Mouse (Mus musculus) brain, embryonic 14.5 days (tissue): ENCODE results near the gene Lair1. TPM values are rescaled to one million over a fixed set of nuclear protein-coding genes. Genes with fewer than 3 reads are reported as not detected.
"Not testable (repeated sequence)": the region's sequence is repeated elsewhere in the genome, so short reads cannot be mapped to it uniquely, and the experiment has no call there.

Source experiments
- DNase-seq: peaks from one replicate; pipeline ENCODE4 v3.0.0-alpha.2; 2011; ENCODE audit warnings: low read depth
- CTCF ChIP-seq: fragments of 200-500 bp; IDR thresholded peaks from 2 replicates; pipeline ENCODE4 v1.5.1; 2012; ENCODE audit warnings: inconsistent platforms, mild to moderate bottlenecking, moderate library complexity, borderline replicate concordance; ENCODE audit not compliant: insufficient read depth, insufficient read length; ENCODE audit errors: extremely low read depth
- POLR2A ChIP-seq: fragments of 200-500 bp; IDR thresholded peaks from 2 replicates; pipeline ENCODE4 v1.6.1; 2012; ENCODE audit warnings: mild to moderate bottlenecking, inconsistent platforms, borderline replicate concordance; ENCODE audit not compliant: poor library complexity, insufficient read depth, insufficient read length, severe bottlenecking; ENCODE audit errors: extremely low read depth
- polyA plus RNA-seq: library from polyadenylated mRNA; depleted of rRNA; stranded (reverse); fragments of >200 nt; gene quantifications from 2 replicates; pipeline ENCODE4 v1.2.3, GENCODE M21; 2012; rRNA removed

Lair1 gene
- polyA plus RNA-seq, 1 experiment = 3.7 TPM

DNA sequence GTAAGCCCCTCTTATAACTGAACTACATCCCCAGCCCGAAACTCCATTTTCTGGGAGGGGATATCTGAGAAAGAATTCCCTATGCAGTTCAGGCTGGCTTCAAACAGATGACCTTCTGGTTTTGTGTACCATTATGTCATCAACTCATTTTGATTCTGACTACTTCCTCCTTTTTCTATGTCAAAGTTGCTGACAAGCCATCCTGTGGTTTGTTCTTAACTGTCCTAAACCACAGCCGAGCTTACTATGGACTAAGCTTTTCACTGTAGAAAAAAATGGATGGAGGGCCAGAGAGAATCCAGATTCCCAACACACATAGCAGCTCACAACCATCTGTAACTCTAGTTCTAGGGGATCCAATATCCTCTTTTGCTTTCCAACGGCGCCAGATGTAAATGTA lies 17.5 kb upstream of the Lair1 start:
- TF ChIP-seq POLR2A (no peak), CTCF (no peak)
- no peak for DNase-seq

DNA sequence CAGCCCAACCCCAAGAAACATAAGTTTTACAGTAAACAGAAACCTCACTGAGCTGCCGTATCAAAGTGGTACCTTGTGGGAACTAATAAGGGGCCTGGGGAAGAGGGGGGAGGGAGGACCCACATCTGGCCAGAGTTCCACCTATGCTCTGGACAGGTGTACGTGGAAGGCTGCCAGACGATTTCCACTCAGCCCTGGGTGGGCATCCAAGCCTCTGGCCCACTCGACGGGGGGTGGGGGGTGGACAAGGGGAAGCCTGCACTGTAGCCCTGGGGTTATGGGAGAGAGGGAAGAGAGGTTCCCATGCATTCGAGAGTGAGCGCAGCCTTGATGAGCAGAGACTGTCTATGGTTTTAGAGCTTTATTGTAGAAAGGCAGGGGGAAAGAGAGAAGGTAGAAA lies 16.5 kb upstream of the Lair1 start:
- no peak for TF ChIP-seq POLR2A
- no peak for TF ChIP-seq CTCF
- no peak for DNase-seq

DNA sequence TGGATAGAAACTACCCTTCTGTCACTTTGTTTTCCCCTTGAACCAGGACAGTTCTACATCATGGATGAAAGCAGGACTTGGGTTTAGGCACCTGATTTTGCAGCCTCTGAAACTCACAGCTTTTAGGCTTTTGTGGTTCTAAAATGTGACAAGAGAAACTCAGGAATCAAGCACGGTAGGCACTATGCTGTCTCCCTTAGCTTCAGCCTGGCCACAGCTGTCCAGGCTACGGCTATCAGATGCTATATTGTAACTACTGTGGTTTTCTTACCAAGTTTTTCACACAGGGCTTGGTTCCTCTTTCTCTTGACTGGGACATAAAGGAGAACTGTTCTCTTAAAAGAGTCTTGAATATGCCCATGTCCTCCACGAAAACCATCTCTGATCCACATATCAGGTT lies 10.1 kb upstream of the Lair1 start:
- DNase-seq = no peak
- TF ChIP-seq POLR2A = no peak
- TF ChIP-seq CTCF = no peak

DNA sequence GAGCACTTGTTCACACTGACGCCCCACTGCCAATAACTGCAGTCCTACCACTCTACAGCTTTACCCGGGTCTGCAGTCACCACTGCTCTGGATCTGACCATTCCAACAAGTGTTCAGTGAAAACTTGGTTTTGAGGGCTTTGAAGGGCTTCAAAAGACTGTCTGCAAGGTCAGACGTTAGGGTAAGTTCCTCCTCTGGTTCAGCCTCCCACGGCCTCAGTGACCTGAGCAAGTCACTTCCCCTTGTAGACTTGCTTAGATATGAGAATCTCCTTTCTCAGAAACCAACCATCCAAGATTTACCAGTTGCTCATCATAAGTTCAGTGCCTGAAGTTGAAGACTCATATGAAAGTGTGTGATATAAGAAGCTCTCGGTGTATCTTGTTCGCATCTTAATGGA lies 8.1 kb upstream of the Lair1 start:
- no peak for TF ChIP-seq POLR2A
- TF ChIP-seq CTCF = no peak
- no peak for DNase-seq

DNA sequence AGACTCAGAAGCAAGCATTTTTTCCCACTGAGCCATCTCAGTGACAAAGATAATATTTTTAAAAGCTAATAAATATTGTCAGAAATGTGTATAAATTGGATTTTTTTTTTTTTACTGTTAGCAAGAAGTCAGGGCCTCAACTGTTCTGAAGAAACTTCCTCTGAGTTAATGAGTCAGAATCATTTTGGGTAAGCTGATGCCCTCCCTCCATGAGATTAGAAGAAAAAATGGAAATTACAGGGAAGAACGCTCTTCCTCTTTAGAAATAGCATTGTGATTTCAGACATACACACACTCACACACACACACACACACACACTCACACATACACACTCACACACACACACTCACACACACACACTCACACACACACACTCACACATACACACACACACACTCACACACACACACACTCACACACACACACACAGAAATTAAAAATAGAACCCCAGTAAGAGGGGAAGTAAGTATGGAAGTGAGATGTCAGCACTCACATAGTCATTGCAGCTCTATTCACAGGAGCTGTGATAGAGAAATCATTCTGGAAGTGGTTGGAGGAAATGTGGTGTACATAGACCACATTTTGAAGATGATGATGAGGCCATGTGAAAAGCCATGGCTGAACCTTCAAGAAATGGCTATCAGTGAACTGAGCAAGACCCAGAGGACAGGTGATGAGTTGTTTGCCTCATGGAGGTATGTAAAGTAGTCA lies 866 bp upstream of the Lair1 start:
- DNase-seq = no peak
- TF ChIP-seq CTCF (no peak), POLR2A (no peak)

DNA sequence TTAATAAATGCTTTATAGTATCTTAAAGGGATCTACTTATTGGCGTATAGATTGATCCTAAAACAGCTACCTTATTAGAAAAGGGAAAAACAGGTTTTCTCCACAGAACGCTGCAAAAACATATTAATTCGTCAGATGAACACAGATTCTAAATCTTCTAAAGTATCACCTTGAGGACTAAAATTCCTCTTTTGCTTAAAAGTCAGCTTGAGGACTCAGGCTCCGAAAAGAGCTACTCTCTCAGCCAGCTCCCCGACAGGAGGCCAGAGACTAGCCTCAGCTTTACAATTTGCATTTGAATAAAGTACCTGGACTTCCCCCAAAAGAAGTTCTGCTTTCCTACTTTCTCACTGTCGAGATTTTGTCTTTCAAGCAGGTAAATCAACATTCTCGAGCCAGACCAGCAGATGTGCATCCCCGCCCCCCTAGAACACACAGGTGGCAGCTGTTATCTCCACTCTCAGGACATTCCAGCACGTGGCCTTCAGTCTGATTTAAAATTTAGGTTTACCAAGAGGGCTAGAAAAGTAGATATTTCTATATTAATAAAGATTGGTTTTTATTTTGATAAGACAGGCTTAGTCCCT lies 2.3 kb downstream of the Lair1 start:
- DNase-seq = not testable (repeated sequence)

DNA sequence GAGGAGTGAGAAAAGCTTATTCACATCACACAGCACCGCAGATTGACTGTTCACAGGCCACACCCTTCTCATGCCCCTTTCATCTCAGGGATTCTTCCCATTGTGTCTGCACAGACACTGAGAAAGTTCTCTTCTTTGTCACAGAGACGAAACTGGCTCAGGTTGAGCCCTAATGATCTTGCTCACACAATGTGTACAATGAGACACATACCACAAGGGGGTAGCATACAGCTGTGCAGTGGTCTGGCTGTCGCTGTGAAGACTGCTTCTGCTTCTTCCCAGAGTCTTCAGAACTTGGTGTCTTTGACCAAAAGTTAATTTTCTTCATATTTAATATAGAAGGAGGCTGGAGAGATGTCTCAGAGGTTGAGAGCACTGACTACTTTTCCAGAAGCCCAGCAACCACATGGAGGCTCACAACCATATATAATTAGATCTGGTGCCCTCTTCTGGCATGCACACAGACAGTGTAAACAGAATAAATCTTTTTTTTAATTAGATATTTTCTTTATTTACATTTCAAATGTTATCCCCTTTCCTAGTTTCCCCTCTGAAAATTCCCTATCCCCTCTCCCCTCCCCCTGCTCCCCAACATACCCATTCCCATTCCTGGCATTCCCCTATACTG lies 36.1 kb downstream of the Lair1 start:
- DNase-seq = peak; percentile 27
- TF ChIP-seq CTCF (peak; percentile 40; the same call in 1 of the 2 replicates), POLR2A (no peak)

DNA sequence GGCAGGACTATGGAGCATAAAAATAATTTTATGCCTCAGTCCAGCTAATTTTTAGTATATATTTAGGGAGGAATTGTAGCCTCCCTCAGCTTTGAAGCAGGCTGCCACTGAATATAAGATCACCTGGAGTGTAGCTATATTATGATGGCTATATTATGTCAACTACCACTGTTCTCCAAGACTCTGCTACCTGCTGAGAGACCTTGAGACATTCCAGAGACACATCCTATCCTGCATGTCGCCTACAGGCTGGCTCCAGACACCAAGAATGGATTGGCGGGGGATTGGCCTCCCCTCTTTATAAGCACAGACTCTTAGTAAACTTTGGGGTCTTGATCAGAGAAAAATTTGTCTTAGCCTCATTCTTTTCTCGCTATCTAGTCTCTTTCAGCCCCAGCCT lies 58.4 kb downstream of the Lair1 start:
- DNase-seq = not testable (repeated sequence)

DNA sequence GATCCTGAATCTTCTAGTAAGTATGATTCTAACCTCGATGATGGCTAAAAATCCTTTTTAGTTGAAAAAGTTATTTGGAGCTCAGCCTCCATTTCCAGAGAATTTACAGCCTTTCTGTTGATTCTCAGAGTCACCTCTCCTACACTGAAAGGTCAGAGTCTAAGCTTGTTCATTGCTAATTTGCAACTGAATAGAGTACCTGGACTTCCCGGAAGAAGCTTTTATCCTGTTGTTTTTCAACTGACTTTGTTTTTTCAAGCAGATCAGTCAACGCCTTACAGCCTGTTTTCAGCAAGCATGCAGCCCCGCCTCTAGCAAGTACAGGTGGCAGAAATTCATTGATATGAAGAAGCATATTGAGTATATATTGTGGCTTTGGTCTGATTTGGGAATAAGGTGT lies 59.0 kb downstream of the Lair1 start:
- not testable (repeated sequence) for DNase-seq

DNA sequence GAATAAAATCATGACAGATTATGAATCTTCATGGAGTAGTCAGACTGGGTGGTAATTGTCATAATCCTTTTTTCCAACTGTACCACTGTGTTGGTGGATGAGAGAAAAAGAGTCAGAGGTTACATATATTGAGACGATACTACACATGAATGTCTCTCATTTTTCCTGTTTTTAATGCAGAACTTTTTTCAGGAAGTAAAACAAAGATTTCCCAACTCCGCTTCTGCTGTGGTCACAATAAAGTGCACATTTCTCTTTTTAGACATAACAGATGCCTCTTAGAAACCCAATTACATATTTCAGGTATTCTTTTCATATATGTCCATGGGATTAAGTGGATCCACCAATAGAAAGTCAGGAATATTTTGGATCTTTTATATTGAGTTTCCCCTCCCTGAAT lies 101.0 kb downstream of the Lair1 start:
- TF ChIP-seq CTCF = no peak
- TF ChIP-seq POLR2A = no peak
- DNase-seq = no peak

DNA sequence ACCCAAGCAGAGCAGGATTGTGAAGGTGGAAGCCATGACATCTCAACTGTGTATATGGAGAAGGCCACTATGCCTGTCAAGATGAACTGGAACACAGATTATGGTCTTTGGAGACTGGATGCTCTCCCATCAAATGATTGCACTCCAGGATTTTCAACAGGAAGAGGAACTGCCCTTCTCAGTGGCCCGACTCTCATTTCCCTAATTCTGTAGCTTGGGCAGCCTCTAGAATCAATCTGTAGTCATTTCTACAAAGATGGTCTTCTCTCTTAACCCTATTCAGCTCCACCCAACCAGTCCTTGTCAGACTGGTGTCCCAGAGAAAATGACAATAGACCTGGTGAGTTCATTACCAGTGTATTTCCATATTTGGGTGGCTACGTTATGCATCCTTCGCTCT lies 105.6 kb downstream of the Lair1 start:
- TF ChIP-seq CTCF (no peak), POLR2A (no peak)

More for the DNA sequence above, 105.6 kb downstream of the Lair1 start:
- DNase-seq = no peak

Other genes with a start within 250 kb of the Lair1 start
- gene Gm15448, start 237.5 kb downstream of the Lair1 start, polyA plus RNA-seq = 0.03 TPM in 1 of 2 replicates, not detected in the other
- not detected in 2 replicates for gene Pira2, start 218.2 kb downstream of the Lair1 start, polyA plus RNA-seq
- not detected in 2 replicates for gene Gm14548, start 165.1 kb downstream of the Lair1 start, polyA plus RNA-seq
- gene Lilra6, start 147.7 kb downstream of the Lair1 start, polyA plus RNA-seq = 0.04 TPM in 1 of 2 replicates, not detected in the other
- 239 and 253 TPM in 2 replicates for gene Ttyh1, start 56.2 kb upstream of the Lair1 start, polyA plus RNA-seq
- 501 and 507 TPM in 2 replicates for gene Leng8, start 73.8 kb upstream of the Lair1 start, polyA plus RNA-seq
- gene Leng9, start 87.2 kb upstream of the Lair1 start, polyA plus RNA-seq = 4.6 and 5.0 TPM in 2 replicates
- gene Cdc42ep5, start 101.7 kb upstream of the Lair1 start, polyA plus RNA-seq = 8.8 and 9.7 TPM in 2 replicates
- gene Lilra5, start 174.6 kb upstream of the Lair1 start, polyA plus RNA-seq = 0.03 and 0.04 TPM in 2 replicates